Mouse (Mus musculus) cortical plate, adult 2 months (tissue): ENCODE results near the gene Cebpe.

Experiments
- CTCF ChIP-seq: fragments of 200-500 bp; IDR thresholded peaks from 2 replicates; pipeline ENCODE4 v1.5.1; 2011; ENCODE audit warnings: mild to moderate bottlenecking, control low read depth, low read length; ENCODE audit not compliant: insufficient read depth; ENCODE audit errors: extremely low read depth
- POLR2A ChIP-seq: fragments of 200-500 bp; IDR thresholded peaks from 2 replicates; pipeline ENCODE4 v1.6.1; 2011; ENCODE audit warnings: mild to moderate bottlenecking, low read length, control low read depth; ENCODE audit not compliant: insufficient read depth; ENCODE audit errors: extremely low read depth

- TF ChIP-seq CTCF (no peak), POLR2A (no peak)
Observed at GRCm38 (mm10) chr14:54699586-54699985, 12.4 kb downstream of the Cebpe start.
